Mouse (Mus musculus) midbrain, embryonic 11.5 days (tissue): ENCODE measurements at regions not wholly inside any gene's neighbourhood (a gene's known extent, or its start where the extent isn't known, plus 50 kb on each side); places are given as distances from the start of the nearest gene placed in this dataset.

Source experiments
- ATAC-seq: fragments of 200-750 bp; cut with Nextera tagmentation; 2 replicates; pipeline ENCODE4 v1.8.0; 2017; ENCODE audit warnings: moderate TSS enrichment, moderate library complexity; ENCODE audit not compliant: low FRiP score
- DNase-seq: peaks from one replicate; pipeline ENCODE4 v3.0.0; 2015; ENCODE audit warnings: low spot score; ENCODE audit errors: missing footprints
- H3K27ac ChIP-seq: fragments of 300-500 bp; sonication (generic); 2 replicates; pipeline ENCODE4 v1.5.1; 2014; ENCODE audit warnings: low read depth, low read length
- H3K27me3 ChIP-seq: fragments of 300-500 bp; sonication (generic); 2 replicates; pipeline ENCODE4 v1.6.1; 2014; ENCODE audit warnings: mild to moderate bottlenecking, low read length, moderate library complexity, mixed read lengths; ENCODE audit not compliant: control insufficient read depth, insufficient read depth
- H3K36me3 ChIP-seq: fragments of 300-500 bp; sonication (generic); 2 replicates; pipeline ENCODE4 v1.6.1; 2014; ENCODE audit warnings: mild to moderate bottlenecking, low read length, moderate library complexity, mixed read lengths; ENCODE audit not compliant: control insufficient read depth, insufficient read depth
- H3K4me1 ChIP-seq: fragments of 300-500 bp; sonication (generic); 2 replicates; pipeline ENCODE4 v1.6.1; 2014; ENCODE audit warnings: low read length; ENCODE audit not compliant: control insufficient read depth, insufficient read depth
- H3K4me2 ChIP-seq: fragments of 300-500 bp; sonication (generic); 2 replicates; pipeline ENCODE4 v1.6.1; 2014; ENCODE audit warnings: mild to moderate bottlenecking, moderate library complexity
- H3K4me3 ChIP-seq: fragments of 300-500 bp; sonication (generic); 2 replicates; pipeline ENCODE4 v1.5.1; 2014; ENCODE audit warnings: low read depth, low read length
- H3K9ac ChIP-seq: fragments of 300-500 bp; sonication (generic); 2 replicates; pipeline ENCODE4 v1.6.1; 2014; ENCODE audit warnings: low read length
- H3K9me3 ChIP-seq: fragments of 300-500 bp; sonication (generic); 2 replicates; pipeline ENCODE4 v1.6.1; 2016; ENCODE audit warnings: low read length; ENCODE audit not compliant: control insufficient read depth
- WGBS: fragments of 180-500 bp; shearing (Covaris S2); extraction: QIAGEN DNeasy Blood & Tissue Kit; methylation state at CpG from one replicate; pipeline ENCODE4 v1.1.7; 2014; 5-methylcytosine and 5-hydroxymethylcytosine counted together

- H3K27me3 ChIP-seq = no peaks in the 10 kb centered on the region
- H3K36me3 ChIP-seq = no peaks in the 10 kb centered on the region
- DNase-seq (no peak), ATAC-seq (no peak)
- H3K4me2 ChIP-seq = no peak overlapping the region
- no peaks in the 10 kb centered on the region for H3K4me1 ChIP-seq
- H3K27ac ChIP-seq = no peak overlapping the region
- H3K4me3 ChIP-seq = no peak overlapping the region
- H3K9me3 ChIP-seq = no peaks in the 10 kb centered on the region
- no peak overlapping the region for H3K9ac ChIP-seq
- 84% methylated on average over 10 of the region's 10 CpGs for WGBS
Observed at GRCm38 (mm10) chr5:119069765-119070333, 509.4 kb downstream of the Med13l start.

- Histone ChIP-seq H3K4me3 (no peak overlapping the region), H3K4me1 (no peaks in the 10 kb centered on the region)
- ATAC-seq = no peak
Observed at GRCm38 (mm10) chr5:119072712-119073111, 512.2 kb downstream of the Med13l start.

GRCm38 (mm10) chr5:119080747-119081146 lies 520.3 kb downstream of the Med13l start:
- H3K9me3 ChIP-seq = no peaks in the 10 kb centered on the region
- WGBS = 89% methylated on average over 5 of the region's 5 CpGs
- no peak for ATAC-seq
- H3K4me3 ChIP-seq = no peak overlapping the region
- no peak overlapping the region for H3K4me2 ChIP-seq
- H3K4me1 ChIP-seq = no peaks in the 10 kb centered on the region
- DNase-seq = peak; percentile 14
- H3K36me3 ChIP-seq = no peaks in the 10 kb centered on the region
- H3K27me3 ChIP-seq = peaks cover 10% of the 10 kb centered on the region
- H3K27ac ChIP-seq = no peak overlapping the region
- H3K9ac ChIP-seq = no peak overlapping the region

More at GRCm38 (mm10) chr5:119072712-119073111, 512.2 kb downstream of the Med13l start:
- Histone ChIP-seq H3K27me3 (no peaks in the 10 kb centered on the region), H3K9me3 (no peaks in the 10 kb centered on the region), H3K27ac (no peak overlapping the region), H3K4me2 (no peak overlapping the region), H3K36me3 (no peaks in the 10 kb centered on the region), H3K9ac (no peak overlapping the region)
- DNase-seq = no peak
- 93% methylated on average over 14 of the region's 14 CpGs for WGBS

- Histone ChIP-seq H3K27me3 (peaks cover 29% of the 10 kb centered on the region), H3K4me3 (no peak overlapping the region), H3K9me3 (no peaks in the 10 kb centered on the region), H3K9ac (no peak overlapping the region), H3K4me2 (no peak overlapping the region), H3K36me3 (no peaks in the 10 kb centered on the region), H3K4me1 (no peaks in the 10 kb centered on the region), H3K27ac (no peak overlapping the region)
- WGBS = 84% methylated on average over 15 of the region's 15 CpGs
- ATAC-seq (no peak), DNase-seq (peak; percentile 65)
Observed at GRCm38 (mm10) chr5:119082895-119083294, 522.4 kb downstream of the Med13l start.

- DNase-seq (peak; percentile 92), ATAC-seq (peak; percentile 64)
- Histone ChIP-seq H3K36me3 (no peaks in the 10 kb centered on the region), H3K27me3 (no peaks in the 10 kb centered on the region), H3K4me3 (peak overlapping the region; percentile 10; the same call in 1 of the 2 replicates), H3K4me2 (peak overlapping the region; percentile 40), H3K9ac (peak overlapping the region; percentile 42; the same call in 1 of the 2 replicates), H3K9me3 (no peaks in the 10 kb centered on the region), H3K27ac (no peak overlapping the region), H3K4me1 (peaks cover 2% of the 10 kb centered on the region; the same call in 1 of the 2 replicates)
- WGBS = under 1% methylated on average over 17 of the region's 17 CpGs
Observed at GRCm38 (mm10) chr5:119097576-119098193, 537.2 kb downstream of the Med13l start.

- H3K36me3 ChIP-seq = no peaks in the 10 kb centered on the region
- H3K4me2 ChIP-seq = no peak overlapping the region
- WGBS = 74% methylated on average over 6 of the region's 6 CpGs
- peaks cover 2% of the 10 kb centered on the region; the same call in 1 of the 2 replicates for H3K4me1 ChIP-seq
- no peak overlapping the region for H3K9ac ChIP-seq
- ATAC-seq (no peak), DNase-seq (no peak)
- no peaks in the 10 kb centered on the region for H3K9me3 ChIP-seq
- no peak overlapping the region for H3K27ac ChIP-seq
- no peak overlapping the region for H3K4me3 ChIP-seq
- H3K27me3 ChIP-seq = no peaks in the 10 kb centered on the region
Observed at GRCm38 (mm10) chr5:119099817-119100216, 539.3 kb downstream of the Med13l start.

- DNase-seq (peak; percentile 56), ATAC-seq (no peak)
- H3K27ac ChIP-seq = no peak overlapping the region
- no peaks in the 10 kb centered on the region for H3K27me3 ChIP-seq
- no peak overlapping the region for H3K4me3 ChIP-seq
- H3K9ac ChIP-seq = no peak overlapping the region
- no peaks in the 10 kb centered on the region for H3K4me1 ChIP-seq
- H3K36me3 ChIP-seq = no peaks in the 10 kb centered on the region
- H3K9me3 ChIP-seq = no peaks in the 10 kb centered on the region
- H3K4me2 ChIP-seq = no peak overlapping the region
- 48% methylated on average over 1 of the region's 1 CpGs for WGBS
Observed at GRCm38 (mm10) chr5:119103503-119103902, 543.0 kb downstream of the Med13l start.

- WGBS = 88% methylated on average over 4 of the region's 4 CpGs
- H3K27me3 ChIP-seq = no peaks in the 10 kb centered on the region
- DNase-seq = no peak
- no peak overlapping the region for H3K4me2 ChIP-seq
- no peak overlapping the region for H3K9ac ChIP-seq
- H3K36me3 ChIP-seq = no peaks in the 10 kb centered on the region
- no peaks in the 10 kb centered on the region for H3K9me3 ChIP-seq
- H3K4me3 ChIP-seq = no peak overlapping the region
- H3K4me1 ChIP-seq = no peaks in the 10 kb centered on the region
- no peak for ATAC-seq
- H3K27ac ChIP-seq = no peak overlapping the region
Observed at GRCm38 (mm10) chr5:119107898-119108297, 547.4 kb downstream of the Med13l start.

GRCm38 (mm10) chr5:119109501-119109900 lies 549.0 kb downstream of the Med13l start:
- WGBS = 97% methylated on average over 1 of the region's 1 CpGs
- no peaks in the 10 kb centered on the region for H3K27me3 ChIP-seq
- no peak overlapping the region for H3K4me3 ChIP-seq
- H3K27ac ChIP-seq = no peak overlapping the region
- ATAC-seq (no peak), DNase-seq (no peak)
- H3K4me2 ChIP-seq = no peak overlapping the region
- H3K36me3 ChIP-seq = no peaks in the 10 kb centered on the region
- H3K4me1 ChIP-seq = no peaks in the 10 kb centered on the region
- no peaks in the 10 kb centered on the region for H3K9me3 ChIP-seq
- no peak overlapping the region for H3K9ac ChIP-seq
